Mouse (Mus musculus) left cerebral cortex, postnatal 4 days (tissue): ENCODE results near the gene Celf2. TPM values are rescaled to one million over a fixed set of nuclear protein-coding genes. Genes with fewer than 3 reads are reported as not detected.

ENCODE experiments used
- DNase-seq: peaks from one replicate; pipeline ENCODE4 v3.0.0-alpha.2; 2022
- intact Hi-C: fragments of 180-260 bp; cut with DNase I; formaldehyde crosslinking; loops from one replicate; pipeline ENCODE4 v1.15.1; 2025
- total RNA-seq, 2 experiments: library from RNA; stranded (reverse); gene quantifications; 2 replicates each; pipeline ENCODE4 v1.2.3; 2021

Celf2 gene
- total RNA-seq, 2 experiments from 2014 or later: 705 to 801 TPM

GRCm38 (mm10) chr2:6808736-6809135 is 700.6 kb downstream of the Celf2 start:
- intact Hi-C loops: no loop called here
- DNase-seq: no peak

- intact Hi-C loops: no loop called here
- DNase-seq: no peak
These were observed 712.6 kb downstream of the Celf2 start for GRCm38 (mm10) chr2:6796754-6797153.

- intact Hi-C loops: no loop called here
- no peak for DNase-seq
These were observed 713.3 kb downstream of the Celf2 start for GRCm38 (mm10) chr2:6795995-6796588.

GRCm38 (mm10) chr2:6794858-6795257 is 714.5 kb downstream of the Celf2 start:
- DNase-seq: no peak
- intact Hi-C loops: no loop called here

- no peak for DNase-seq
- intact Hi-C loops: no loop called here
These were observed 718.5 kb downstream of the Celf2 start for GRCm38 (mm10) chr2:6790876-6791275.

GRCm38 (mm10) chr2:6786494-6787144 is 722.7 kb downstream of the Celf2 start:
- intact Hi-C loops: no loop called here
- no peak for DNase-seq

- no peak for DNase-seq
- intact Hi-C loops: no loop called here
These were observed 739.1 kb downstream of the Celf2 start for GRCm38 (mm10) chr2:6770214-6770613.

- intact Hi-C loops: no loop called here
- DNase-seq: no peak
These were observed 747.0 kb downstream of the Celf2 start for GRCm38 (mm10) chr2:6762381-6762780.

GRCm38 (mm10) chr2:6743173-6743572 is 766.2 kb downstream of the Celf2 start:
- intact Hi-C loops: no loop called here
- no peak for DNase-seq

GRCm38 (mm10) chr2:6739998-6740668 is 769.2 kb downstream of the Celf2 start:
- DNase-seq: no peak
- intact Hi-C loops: no loop called here

GRCm38 (mm10) chr2:6732026-6732425 is 777.3 kb downstream of the Celf2 start:
- intact Hi-C loops: no loop called here
- no peak for DNase-seq

GRCm38 (mm10) chr2:6730860-6731259 is 778.5 kb downstream of the Celf2 start:
- intact Hi-C loops: no loop called here
- DNase-seq: no peak

GRCm38 (mm10) chr2:6729984-6730383 is 779.4 kb downstream of the Celf2 start:
- DNase-seq: no peak
- intact Hi-C loops: no loop called here

- intact Hi-C loops: no loop called here
These were observed 780.5 kb downstream of the Celf2 start for GRCm38 (mm10) chr2:6728840-6729252.

GRCm38 (mm10) chr2:6727366-6727765 is 782.0 kb downstream of the Celf2 start:
- intact Hi-C loops: no loop called here
- DNase-seq: no peak

More at GRCm38 (mm10) chr2:6728840-6729252, 780.5 kb downstream of the Celf2 start:
- DNase-seq: peak; percentile 17

- peak; percentile 32 for DNase-seq
- intact Hi-C loops: no loop called here
These were observed 783.3 kb downstream of the Celf2 start for GRCm38 (mm10) chr2:6726071-6726470.

- DNase-seq: no peak
- intact Hi-C loops: no loop called here
These were observed 785.8 kb downstream of the Celf2 start for GRCm38 (mm10) chr2:6723602-6724001.

GRCm38 (mm10) chr2:6721460-6722401 is 787.6 kb downstream of the Celf2 start:
- DNase-seq: peak; percentile 28
- intact Hi-C loops: no loop called here

- DNase-seq: peak; percentile 66
- intact Hi-C loops: no loop called here
These were observed 788.5 kb downstream of the Celf2 start for GRCm38 (mm10) chr2:6720753-6721459.

- intact Hi-C loops: no loop called here
- DNase-seq: no peak
These were observed 790.5 kb downstream of the Celf2 start for GRCm38 (mm10) chr2:6718864-6719263.
